Mouse (Mus musculus) megakaryocyte, embryonic 14.5 days (primary cell): ENCODE measurements around the gene Spib.

ENCODE experiments used
- FLI1 ChIP-seq: IDR thresholded peaks from 2 replicates; pipeline ENCODE4 v1.6.1; 2012; ENCODE audit warnings: low read length, inconsistent platforms, mixed read lengths
- GATA1 ChIP-seq: IDR thresholded peaks from 3 replicates; pipeline ENCODE4 v1.6.1; 2012; ENCODE audit warnings: mixed read lengths, low read length, inconsistent platforms, borderline replicate concordance

- TF ChIP-seq FLI1 (no peak), GATA1 (no peak)
These were observed 17.9 kb upstream of the Spib start for GRCm38 (mm10) chr7:44549621-44550408.
